Mouse (Mus musculus) T-helper 17 cell (primary cell): ENCODE results near the gene Gm21970.
"Not testable (repeated sequence)": the region's sequence is repeated elsewhere in the genome, so short reads cannot be mapped to it uniquely, and the experiment has no call there.

Source experiments
- in situ Hi-C, 2 experiments: fragments of 300-600 bp; cut with MboI, MseI; formaldehyde crosslinking; loops; 1 replicate in 1 of 2; 2 replicates in 1 of 2; pipeline ENCODE4 v1.15.1; 2025; ENCODE audit warnings: high pct_unique_total_duplicates in 2 of 2

Gm21970 gene

DNA sequence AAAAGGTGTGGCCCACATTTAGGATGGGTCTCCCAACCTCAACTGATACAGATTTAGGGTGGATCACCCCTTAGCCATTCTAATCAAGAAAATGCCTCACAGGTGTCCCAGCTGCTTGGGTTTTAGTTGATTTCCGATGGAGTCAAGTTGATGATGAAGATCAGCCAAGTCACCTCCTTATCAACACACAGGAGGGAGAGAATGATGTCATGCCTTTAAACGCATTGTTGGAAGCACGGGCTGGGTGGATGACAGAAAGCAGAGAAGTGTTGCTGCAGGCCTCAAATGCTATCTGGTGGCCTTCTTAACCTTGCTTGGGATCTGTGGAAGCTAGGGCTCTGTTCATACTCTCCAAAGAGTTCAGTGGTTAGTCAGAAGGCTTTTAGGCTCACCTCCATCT is 42.6 kb downstream of the Gm21970 start:
- in situ Hi-C loops: no loop called here

DNA sequence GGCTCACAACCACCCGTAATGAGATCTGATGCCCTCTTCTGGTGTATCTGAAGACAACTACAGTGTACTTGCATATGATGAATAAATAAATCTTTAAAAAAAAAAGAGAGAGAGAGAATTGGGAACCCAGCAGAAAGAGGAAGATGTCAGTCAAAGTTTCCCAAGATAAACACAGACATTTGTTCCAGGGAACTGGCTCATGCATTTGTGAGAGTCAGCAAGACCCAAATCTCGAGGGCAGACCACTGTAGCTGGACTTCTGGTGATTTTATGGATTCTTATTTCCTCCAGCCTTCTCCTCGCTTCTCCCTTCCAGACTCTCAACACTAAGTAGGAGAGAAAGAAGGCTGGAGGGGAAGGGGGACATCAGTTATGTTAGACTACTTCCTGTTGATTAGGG is 46.6 kb downstream of the Gm21970 start:
- in situ Hi-C loops: no loop called here

GRCm38 (mm10) chr16:91438599-91438998 is 47.1 kb downstream of the Gm21970 start:
- in situ Hi-C loops: not testable (repeated sequence)

DNA sequence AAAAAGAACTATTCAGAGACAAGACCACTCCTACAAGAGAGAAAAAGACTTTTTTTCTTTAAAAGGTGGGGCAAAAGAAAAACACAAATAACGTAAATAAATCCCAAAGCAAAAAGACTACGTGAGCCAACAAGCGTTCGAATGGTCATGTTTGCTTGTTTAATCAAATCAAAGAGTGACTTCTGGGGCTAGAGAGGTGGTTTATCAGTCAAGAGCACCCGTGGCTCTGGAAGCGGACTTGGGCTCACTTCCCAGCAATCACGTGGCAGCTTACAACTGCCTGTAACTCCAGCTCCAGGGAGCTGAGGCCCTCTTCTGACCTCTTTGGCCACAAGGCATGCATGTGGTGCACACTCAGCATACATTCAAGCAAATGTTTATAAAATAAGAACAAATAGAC is 49.8 kb downstream of the Gm21970 start:
- in situ Hi-C loops: loop anchor here in 1 of 2 experiments (5.0 kb wide), 1 partner anchor 79 kb away; no protein-coding TSS in a partner anchor

- in situ Hi-C loops: loop anchor here in 1 of 2 experiments (5.0 kb wide), 1 partner anchor 80 kb away; no protein-coding TSS in a partner anchor
These were observed 50.3 kb downstream of the Gm21970 start for GRCm38 (mm10) chr16:91441811-91442240.

GRCm38 (mm10) chr16:91442446-91442845 is 50.9 kb downstream of the Gm21970 start:
- in situ Hi-C loops: loop anchor here in 1 of 2 experiments (5.0 kb wide), 1 partner anchor 80 kb away; no protein-coding TSS in a partner anchor

DNA sequence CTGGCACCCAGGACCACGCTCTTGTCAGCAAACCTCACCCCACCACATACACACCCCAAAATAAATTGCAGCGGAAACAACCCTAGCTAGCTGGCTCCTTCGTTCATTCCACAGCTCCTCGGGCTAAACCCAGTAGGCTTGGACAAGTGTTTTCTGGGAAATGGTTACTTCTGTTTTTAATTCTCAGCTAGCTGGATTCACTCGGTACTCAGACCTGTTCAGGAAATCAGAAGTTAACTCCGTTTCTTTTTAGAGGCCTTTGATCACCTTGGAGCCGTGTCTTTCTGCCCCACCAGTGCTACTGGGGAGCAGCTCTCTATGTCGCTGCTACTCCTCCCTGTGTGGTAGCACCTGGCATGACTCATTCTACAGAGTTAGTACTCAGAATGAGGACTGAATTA is 51.7 kb downstream of the Gm21970 start:
- in situ Hi-C loops: loop anchor here in 1 of 2 experiments (5.0 kb wide), 1 partner anchor 81 kb away; no protein-coding TSS in a partner anchor

- in situ Hi-C loops: loop anchor here (5.0 kb wide), 3 partner anchors 33 to 83 kb away; no protein-coding TSS in a partner anchor
These were observed 53.3 kb downstream of the Gm21970 start for GRCm38 (mm10) chr16:91444847-91445246.

GRCm38 (mm10) chr16:91445566-91445965 is 54.0 kb downstream of the Gm21970 start:
- in situ Hi-C loops: loop anchor here (5.0 kb wide), 2 partner anchors 33 to 37 kb away; no protein-coding TSS in a partner anchor

DNA sequence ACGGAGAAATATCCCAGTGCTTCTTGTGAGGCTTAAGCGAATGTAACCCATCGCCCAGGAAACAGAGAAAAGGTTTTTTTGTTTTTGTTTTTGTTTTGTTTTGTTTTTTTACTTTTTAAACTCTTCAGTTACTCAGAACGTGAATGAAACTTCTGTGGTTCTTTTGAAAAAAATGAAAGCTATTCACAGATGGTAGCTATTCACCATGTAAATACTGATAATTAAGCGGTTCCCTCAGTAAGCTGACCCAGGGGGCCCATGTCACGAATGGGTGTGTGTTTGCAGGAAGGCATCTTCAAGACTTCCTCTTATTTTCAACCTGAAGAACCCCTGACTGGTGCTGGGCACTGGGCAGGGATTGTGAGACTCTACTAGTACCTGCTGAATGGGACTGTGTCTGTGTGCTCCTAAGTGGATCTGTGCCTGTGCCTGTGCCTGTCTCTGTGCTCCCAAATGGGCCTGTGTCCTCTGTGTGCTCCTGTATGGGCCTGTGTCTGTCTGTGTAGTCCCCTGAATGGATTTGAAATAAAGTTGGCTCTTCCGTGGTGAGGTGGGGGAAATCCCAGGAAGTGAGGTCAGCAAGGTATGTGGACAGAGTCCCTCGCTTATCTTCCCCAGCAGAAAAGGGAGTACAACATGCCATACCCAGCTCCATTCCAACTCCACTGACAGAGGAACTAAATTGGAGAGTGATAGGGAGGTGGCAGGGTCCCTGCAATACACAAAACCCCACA is 55.4 kb downstream of the Gm21970 start:
- in situ Hi-C loops: loop anchor here (5.0 kb wide), 2 partner anchors 35 kb away; no protein-coding TSS in a partner anchor

DNA sequence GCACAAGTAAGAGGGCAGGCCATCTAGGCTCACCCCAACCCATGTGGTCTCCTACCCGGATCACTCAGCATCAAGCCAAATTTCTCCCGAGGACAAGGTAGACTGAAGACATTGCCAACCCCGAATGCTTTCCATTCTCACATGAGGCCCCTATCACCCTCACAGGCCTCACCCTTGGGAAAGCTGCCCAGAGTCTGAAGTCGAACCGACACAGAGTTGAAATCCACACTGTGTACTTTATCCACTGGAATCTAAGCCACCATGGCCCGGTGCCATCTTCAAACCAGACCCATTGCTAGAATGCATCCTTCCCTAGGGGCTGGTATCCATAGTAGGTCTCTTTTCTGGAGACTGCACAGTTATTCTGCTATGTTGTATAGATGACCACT is 56.0 kb downstream of the Gm21970 start:
- in situ Hi-C loops: loop anchor here (5.0 kb wide), 2 partner anchors 35 kb away; no protein-coding TSS in a partner anchor

DNA sequence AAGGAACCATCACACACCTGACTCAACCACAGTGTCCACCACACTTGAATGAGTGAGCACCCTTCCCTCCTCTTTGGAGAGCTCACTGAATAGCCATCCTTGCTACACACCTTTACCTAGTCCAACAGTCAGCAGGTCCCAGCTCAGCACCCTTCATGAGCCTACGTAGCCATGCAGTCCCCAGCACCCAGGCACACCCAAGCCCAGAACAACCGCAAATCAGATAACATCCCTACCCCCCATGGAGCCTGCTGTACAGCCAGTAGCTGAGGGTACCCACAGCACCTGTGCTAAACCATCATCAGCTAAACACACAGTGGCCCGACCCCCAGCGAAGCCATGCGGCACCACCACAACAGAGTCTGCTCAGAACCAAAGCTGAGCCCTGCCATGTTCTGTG is 56.6 kb downstream of the Gm21970 start:
- in situ Hi-C loops: loop anchor here (5.0 kb wide), 2 partner anchors 34 to 36 kb away; no protein-coding TSS in a partner anchor

GRCm38 (mm10) chr16:91448895-91449294 is 57.4 kb downstream of the Gm21970 start:
- in situ Hi-C loops: loop anchor here (5.0 kb wide), 2 partner anchors 33 to 37 kb away; no protein-coding TSS in a partner anchor

DNA sequence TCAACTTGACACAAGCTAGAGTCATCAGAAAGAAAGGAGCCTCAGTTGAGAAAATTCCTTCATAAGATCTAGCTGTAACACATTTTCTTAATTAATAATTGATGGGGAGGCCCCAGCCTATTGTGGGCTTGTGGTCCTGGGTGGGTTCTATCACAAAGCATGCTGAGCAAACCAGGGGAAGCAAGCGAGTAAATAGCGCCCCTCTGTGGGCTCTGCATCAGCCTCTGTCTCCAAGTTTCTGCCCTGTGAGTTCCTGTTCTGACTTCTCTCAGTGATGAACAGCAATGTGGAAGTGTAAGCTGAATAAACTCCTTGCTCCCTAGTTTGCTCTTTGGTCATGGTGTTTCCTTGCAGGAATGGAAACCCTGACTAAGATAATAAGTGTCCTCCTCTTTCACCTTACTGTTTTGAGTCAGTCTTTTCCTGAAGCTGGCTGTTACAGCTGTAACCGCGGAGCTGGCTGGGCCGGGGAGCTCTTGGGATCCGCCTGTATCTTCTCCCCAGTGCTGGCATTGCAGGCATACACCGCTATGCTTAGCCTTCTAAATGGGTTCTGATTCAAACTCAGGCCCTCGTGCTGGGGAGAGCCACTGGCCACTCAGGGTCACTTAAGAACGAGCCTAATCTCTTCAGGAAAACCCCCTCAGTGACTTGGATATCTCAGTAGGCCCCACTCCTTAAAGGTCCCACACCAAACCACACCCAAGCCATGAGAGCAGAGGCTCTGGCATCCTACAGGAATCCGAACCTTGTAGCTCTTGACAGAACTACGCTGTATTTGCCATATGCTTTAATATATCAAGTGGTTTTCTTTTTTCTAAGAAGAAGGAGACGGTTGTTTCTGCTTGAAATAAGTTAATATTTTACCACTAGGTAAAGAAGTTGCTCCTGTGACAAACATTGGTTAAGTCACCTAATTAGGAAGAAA is 58.9 kb downstream of the Gm21970 start:
- in situ Hi-C loops: no loop called here

GRCm38 (mm10) chr16:91451949-91452348 is 60.4 kb downstream of the Gm21970 start:
- in situ Hi-C loops: no loop called here

- in situ Hi-C loops: no loop called here
These were observed 60.9 kb downstream of the Gm21970 start for GRCm38 (mm10) chr16:91452363-91452896.

- in situ Hi-C loops: no loop called here
These were observed 64.3 kb downstream of the Gm21970 start for GRCm38 (mm10) chr16:91455868-91456267.

DNA sequence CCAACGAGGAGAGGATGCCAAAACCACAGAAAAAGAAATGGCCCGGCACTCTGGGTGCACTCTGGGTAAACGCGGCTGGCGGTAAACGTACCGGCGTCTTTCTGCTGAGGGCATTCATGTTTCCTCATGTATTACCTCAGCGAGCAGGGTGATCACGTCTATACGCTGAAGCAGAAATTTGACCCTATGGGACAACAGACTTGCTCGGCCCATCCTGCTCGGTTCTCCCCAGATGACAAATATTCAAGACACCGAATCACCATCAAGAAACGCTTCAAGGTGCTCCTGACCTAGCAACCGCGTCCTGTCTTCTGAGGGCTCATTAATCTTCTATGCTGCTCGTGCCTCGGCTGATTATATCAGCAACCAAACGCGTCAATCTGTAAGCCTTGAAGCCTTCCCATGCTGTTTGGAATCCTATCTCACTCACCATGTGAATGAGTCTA is 66.8 kb downstream of the Gm21970 start:
- in situ Hi-C loops: no loop called here

GRCm38 (mm10) chr16:91458976-91459375 is 67.5 kb downstream of the Gm21970 start:
- in situ Hi-C loops: no loop called here

- in situ Hi-C loops: no loop called here
These were observed 67.9 kb downstream of the Gm21970 start for GRCm38 (mm10) chr16:91459396-91459795.

GRCm38 (mm10) chr16:91459841-91460370 is 68.4 kb downstream of the Gm21970 start:
- in situ Hi-C loops: no loop called here
